Mouse (Mus musculus) frontal cortex, adult 2 months (tissue): ENCODE measurements around the gene Mtfmt. TPM values are rescaled to one million over a fixed set of nuclear protein-coding genes. Genes with fewer than 3 reads are reported as not detected.

Experiments
- DNase-seq, 2 experiments: peaks; one replicate each; pipeline ENCODE4 v3.0.0; 2022; ENCODE audit warnings: low spot score in 1 of 2; ENCODE audit errors: extremely low spot score in 1 of 2
- polyA plus RNA-seq: library from polyadenylated mRNA; depleted of rRNA; stranded (reverse); fragments of >200 nt; gene quantifications from 2 replicates; pipeline ENCODE4 v1.2.3, GENCODE M21; 2012

The Mtfmt gene
- polyA plus RNA-seq, 1 experiment: 20.1 TPM

DNA sequence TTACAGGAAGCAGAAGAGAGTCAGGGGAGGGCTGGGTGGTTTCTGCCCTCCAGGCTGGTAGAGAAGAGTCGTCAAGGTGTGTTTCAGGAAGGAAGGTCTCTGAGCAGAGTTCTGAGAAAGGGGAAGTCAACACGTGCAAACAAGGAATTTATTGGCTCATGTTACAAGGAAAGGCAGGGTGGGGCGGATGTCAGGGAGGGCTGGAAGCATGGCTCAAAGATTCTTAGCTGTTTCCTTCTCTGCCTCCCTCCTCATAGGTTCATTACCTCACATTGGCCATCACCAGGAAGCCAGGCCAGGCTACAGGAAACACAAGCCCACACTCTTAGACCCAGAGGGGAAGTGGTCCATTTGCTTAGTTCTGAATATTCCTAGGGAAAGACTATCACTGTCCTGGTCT lies 11.2 kb upstream of the Mtfmt start:
- no peak for DNase-seq

DNA sequence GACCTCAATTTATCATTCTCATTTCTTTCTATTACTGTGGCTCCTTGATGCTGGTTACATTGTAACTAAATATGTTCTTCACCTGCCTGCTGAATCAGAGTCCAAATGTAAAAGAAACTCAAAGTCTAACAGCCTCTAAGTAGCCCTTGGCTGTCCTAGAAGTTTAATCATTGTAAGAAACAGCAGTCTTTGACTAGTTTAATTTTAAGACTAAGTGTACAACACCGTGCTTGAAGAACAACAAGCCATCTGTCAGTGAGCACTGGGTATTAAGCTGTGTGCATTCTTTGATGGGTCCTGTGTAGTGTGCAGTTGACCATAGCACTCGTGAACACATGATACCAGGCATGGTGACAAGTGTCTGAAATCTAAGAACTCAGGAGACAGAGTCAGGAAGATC lies 8.1 kb upstream of the Mtfmt start:
- no peak for DNase-seq

DNA sequence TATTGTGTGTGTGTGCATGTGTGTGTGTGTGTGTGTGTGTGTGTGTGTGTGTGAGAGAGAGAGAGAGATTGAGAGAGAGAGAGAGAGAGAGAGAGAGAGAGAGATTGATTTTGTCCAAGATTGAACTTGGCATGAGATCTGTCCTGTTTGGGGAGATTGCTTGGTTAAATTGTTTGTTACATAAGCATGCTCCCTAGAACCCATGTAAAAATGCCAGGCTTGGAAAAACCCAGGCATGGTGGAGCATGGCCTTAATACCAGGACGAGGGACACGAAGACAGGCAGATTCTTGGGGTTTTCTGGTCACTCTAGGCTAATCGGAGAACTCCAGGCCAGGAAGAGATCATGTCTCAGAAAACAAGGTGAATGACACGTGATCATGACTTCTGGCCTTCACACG lies 7.6 kb upstream of the Mtfmt start:
- DNase-seq: no peak

DNA sequence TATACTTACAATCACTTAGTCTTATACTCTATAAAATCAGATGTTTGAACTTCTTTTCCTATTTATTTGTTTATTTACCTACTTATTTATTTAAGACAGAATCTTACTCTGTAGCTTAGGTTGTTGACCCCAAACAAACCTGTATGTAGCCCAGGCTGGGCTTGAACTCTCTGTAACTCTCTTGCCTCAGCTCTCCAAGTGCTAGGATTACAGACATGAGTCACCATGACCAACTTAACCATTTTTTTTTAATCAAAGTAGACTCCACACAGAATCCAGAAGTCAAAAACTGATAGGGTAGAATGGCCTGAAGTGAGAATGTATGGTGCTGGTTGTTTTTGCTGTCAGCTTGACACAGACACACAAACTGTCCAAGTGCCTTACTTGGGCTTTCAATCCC lies 5.2 kb upstream of the Mtfmt start:
- no peak for DNase-seq

DNA sequence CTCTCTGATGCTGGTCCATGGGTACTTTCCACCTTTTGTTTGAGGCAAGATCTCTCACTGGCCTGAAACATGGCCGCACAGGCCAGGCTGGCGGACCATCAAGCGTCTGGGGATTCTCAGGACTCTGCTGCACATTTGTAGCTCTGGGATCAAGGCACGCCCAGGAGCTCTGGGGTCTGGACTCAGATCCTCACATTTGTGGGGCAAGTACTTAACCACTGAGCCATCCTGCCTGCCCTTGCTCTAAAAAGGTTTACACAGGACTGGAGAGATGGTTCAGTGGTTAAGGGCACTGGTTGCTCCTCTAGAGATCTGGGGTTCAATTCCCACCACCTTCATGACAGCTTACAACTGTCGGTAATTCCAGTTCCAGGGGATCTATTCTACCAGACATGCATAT lies 4.7 kb upstream of the Mtfmt start:
- DNase-seq: no peak

DNA sequence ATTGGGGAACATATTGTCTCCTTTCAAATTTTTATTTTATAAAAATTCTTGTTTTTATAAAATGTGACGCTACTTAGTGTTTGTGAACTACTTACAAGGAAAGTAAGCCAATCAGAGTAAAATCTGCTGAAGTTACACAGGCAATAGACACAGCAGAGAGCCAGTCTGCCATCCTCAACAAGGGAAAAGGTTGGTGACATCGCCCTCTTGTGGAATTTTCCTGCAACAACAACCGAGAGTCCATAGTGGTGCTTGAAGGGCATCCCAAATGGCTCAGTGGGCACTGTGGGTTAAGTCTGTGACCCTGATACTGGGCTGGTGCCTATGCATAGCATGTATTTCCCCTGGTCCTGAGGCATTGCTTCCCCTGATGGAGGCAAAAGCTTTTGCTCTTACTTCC lies 3.3 kb upstream of the Mtfmt start:
- peak; percentile 72 to 97 for DNase-seq

DNA sequence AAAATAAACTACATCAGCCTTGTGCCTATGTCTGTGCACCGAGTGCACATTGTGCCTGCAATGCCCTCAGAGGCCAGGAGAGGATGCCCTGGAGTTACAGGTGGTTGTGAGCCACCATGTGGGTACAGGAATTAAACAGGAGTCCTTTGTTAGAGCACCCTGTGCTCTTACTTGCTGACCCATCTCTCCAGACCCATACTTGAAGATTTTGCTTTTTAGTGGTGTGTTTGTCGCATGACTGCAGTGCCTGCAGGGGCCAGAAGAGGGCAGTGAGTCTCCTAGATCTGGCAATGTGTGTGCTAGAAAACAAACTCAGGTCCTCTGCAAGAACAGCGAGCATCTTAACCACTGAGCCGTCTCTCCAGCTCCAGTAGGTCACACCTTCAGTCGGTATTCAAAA lies 1.4 kb upstream of the Mtfmt start:
- peak in 1 of 2 experiments; percentile 42 for DNase-seq

DNA sequence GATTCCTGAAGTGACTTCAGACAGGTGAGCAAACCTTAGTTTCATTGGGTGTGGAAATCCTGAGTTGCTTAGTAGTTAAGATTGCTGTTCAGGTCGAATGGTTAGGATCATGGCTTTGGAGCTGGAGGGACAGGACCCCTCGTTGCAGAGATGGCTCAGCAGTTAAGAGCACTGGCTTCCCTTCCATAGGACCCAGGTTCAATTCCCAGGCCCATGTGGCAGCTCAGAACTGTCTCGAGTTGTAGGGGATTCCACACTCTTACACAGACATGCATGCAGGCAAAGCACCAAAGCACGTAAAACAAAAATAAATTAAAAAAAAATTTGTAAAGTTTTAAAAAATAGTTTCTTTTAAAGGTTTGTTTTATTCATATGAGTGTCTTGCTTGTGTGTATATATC lies 371 bp upstream of the Mtfmt start:
- DNase-seq: no peak

DNA sequence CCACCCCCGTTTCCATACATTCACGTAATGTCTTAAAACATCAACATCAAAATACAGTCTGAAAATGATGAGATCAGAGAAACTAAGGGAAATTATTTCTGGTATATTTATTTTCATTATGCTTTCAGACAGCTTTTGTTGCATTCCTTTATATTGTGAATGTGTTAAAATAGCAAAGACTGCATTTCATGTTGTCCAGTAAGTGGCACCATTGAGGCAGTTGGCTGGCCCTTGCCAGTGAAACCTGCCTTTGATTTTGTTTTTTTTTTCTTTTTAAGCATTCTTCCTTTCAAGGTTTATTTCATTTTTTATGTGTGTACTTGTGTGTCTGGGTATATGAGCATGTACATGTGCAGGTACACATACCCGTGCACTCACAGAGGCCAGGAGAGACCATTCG lies 9.1 kb downstream of the Mtfmt start:
- no peak for DNase-seq

DNA sequence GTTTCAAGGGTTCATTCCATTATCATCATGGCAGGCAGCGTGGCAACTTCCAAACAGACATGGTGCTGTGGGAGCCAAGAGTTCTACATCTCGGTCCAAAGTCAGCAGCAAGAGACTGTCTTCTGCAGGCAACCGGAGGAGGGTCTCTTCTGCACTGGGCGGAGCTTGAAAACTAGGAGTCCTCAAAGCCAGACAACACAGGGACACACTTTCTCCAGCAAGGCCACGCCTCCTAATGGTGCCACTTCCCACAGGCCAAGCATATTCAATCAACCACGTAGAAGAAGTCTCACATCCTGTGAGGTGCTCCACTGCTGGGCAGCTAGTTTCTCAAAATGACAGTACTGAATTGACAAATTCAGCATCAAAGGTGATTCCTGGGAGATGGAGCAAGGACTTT lies 12.4 kb downstream of the Mtfmt start:
- no peak for DNase-seq

DNA sequence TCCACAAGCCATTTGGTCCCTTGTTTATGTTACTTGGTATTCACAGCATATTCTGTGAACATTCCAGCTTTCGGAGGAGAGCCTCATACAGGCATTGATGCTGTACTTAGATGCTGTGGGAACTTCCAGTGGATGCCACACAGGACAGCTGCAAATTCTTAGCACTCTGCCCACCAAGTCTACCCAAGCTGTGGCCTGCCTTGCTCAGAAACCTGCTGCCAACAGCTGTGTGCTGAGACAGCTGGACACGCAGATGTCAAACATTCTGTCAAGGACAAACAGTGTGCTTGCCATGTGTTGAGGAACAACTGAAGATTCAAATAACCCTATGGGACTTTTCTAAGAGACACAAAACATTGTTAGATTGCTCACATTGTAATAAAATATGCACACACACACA lies 23.4 kb downstream of the Mtfmt start:
- no peak for DNase-seq

DNA sequence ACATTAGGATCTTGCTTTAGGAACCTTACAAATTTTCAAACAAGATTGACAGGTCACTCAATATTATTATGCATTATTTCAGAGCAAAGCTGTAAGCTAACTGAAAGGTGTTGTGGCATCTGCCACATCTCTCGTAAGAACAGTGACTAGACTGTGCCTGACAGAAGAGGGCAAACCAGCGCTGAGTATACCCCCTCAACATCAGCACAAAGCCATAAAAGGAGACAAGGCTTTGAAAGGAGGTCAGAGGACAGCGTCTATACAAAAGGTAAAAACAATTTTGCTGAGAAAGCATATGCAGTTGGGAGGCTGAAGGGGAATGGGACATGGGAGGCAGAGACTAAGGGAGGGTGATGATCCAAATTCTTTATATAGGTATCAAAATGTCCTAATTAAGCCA lies 24.6 kb downstream of the Mtfmt start:
- peak in 1 of 2 experiments; percentile 15 for DNase-seq

DNA sequence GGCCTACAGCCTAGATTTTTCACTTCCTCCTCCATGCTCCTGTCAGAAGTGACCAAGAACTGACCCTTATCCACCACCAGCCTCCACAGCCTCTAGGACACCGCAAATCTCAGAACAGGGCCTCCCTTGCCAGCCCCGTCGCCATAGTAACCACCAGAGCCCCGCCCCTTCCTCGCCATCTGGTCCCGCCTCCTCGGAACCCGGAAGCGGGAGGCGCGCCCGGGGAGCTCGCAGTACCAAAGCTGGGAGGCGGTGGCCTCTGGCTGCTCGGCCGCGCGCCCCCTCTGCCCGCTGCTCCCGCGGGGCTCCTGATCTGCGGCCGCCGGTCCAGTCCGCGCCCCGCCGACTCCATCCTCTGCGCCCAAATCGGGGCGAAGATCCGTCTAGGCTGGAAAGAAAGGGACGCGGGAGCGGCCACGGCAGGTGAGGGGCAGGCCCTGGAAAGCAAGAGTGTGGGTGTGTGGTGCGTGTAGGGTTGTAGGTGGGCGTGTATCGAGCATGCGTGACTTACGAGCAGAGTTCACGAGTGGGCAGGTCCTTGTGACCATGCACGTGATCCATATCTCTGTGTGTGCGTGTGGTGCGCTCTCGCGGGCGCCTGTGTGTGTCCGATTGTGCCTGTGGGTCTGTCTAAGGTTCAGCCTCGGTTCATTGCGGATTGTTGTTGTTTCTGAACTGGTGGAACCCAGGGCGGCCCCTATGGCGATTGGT lies 25.3 kb downstream of the Mtfmt start, which contains the start of gene Spg21:
Gene Spg21, plus strand, starts transcription at position 216 of the 711 bp plus-strand sequence.
- DNase-seq: peak; percentile 85 to 96

DNA sequence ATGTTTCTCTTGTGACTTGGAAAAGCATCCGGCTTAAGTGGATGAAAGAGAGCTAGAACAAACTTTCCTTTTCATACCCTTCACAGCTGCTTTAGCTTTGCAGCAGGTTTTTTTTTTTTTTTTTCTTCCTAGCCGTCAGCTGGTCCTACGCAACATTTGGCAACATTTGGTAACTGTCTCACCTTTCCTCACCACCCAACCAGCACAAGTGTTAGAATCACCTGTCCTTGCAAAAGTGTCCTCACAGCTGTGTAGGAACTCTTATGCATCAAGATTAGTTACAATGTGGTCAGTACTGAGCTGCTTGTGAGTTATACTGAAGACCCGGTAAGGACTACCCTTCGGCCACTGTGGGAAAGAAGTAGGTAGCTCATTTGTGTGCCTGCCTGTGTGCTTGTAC lies 27.0 kb downstream of the Mtfmt start:
- DNase-seq: no peak

DNA sequence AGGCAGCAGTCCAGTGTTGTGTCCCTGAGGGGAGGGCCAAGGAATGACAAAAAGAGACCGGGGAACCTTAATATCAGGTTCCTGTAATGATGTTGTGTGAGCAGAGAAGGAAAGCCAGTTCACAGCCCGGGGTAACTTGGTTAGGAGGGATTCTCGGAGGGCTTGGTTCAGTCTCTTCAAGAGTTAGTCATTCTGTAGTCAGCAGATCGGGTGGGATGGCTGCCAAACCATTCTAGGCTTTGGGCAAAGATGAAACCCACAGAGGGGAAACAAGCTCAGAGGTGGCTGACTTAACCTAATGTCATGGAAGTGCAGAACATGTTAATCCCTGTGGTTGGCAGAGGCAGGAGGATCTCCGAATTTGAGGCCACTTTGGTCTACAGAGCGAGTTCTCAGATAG lies 28.6 kb downstream of the Mtfmt start:
- peak in 1 of 2 experiments; percentile 31 for DNase-seq

DNA sequence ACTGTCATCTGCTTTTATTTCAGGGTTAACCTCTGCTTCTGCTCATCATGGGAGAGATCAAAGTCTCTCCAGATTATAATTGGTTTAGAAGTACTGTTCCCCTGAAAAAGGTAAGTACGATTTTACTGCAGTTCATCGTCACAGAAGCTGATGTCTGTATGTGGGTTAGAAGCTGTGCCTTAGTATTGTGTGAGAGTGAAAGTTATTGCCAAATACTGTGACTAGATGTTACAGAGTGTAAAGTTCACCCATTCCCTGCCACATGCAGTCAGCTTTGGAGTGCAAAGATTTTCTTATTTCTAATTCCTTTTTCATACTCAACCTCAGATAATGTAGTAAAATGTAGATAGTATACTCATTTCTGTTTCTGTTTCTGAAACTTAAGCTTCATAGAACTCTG lies 29.7 kb downstream of the Mtfmt start:
- no peak for DNase-seq

DNA sequence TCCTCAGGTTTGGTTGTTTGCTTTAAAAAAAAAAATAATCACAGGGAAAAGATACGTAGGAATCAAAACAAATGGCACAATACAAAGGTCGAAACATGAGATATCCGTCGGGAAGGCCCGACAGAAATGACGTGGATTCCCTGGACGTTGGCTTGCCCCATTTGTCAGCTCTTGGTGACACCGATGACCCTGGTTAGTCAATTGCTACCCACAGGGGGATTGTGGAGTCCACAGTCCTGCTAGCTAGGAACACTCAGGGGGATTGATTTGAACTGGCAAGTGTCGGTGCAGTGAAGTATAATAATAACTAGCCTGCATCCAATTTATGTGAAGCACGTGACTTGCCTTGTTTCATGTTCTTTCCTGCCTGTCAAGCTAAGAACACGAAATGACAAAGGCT lies 32.1 kb downstream of the Mtfmt start:
- DNase-seq: no peak

DNA sequence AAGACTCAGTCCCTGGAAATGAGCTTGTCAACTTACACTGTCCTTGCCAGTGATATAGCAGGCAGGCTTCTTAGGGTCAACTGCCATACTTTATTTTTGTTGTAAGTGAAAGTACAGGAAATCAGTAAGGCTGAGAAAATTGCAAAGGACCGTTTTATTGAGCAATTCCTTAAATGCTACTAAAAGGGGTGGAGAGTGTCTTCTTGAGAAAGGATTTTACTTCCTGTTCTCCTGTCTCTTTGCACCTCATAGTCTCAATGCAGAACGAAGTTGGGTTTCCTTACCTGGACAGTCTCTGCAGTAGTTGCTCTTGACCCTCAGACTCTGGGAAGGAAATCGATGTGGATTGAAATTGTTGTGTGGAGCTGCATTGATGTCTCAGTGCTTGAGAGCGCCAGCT lies 37.2 kb downstream of the Mtfmt start:
- no peak for DNase-seq

DNA sequence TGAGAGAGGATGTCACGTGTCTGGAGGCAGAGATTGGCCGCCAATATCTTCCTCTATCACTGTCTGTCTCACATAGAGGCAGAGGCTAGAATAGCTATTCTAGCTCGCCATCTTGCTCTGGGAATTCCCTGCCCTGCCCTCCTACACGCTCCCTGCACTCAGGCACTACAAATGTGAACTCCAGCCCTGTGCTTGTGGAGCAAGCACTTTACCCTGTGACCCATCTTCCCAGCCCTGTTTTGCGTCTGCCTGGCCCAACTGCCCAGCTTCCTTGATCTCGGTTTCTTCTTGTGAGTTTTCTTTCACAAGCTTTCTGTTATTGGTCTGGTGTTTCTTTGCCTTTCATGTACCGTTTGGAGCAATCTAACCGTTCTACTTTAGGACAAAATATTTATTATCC lies 43.6 kb downstream of the Mtfmt start:
- no peak for DNase-seq

DNA sequence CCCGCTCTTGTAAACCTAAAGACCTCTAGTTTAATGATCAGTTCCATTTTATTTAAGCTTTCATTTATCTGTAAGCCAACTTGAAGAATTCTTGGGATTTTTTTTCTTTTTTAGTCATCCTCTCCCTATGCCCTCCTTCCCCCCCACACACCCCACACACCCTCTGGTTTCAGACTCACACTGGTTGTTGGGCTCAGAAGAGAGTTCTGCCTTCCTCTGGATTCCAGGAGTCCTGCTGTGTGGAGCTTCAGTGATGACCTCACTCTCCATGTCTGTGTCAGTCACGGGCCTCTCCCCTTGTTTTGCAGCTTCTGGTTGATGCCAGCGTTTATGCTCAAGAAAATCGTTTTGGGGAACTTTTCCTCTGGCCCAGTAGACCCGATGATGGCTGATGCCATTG lies 44.5 kb downstream of the Mtfmt start:
- DNase-seq: no peak

DNA sequence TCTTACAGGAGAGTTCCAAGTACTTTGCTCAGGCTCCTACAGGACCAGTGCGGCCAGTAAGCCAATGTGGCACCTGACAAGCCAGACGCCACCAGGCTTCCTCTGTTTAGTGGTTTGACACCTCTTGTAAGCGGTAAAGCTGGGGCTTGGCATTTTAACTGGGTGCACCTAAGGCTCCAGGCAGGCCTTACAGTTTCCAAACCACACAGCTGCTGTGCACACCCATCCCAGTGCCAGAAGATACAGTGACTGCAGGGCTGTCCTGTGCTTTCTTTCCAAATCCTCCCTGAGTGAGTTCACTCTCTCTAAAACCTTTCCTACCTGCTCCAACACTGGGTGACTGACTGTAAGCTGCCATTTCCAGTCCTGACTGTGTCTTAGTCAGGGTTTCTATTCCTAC lies 55.9 kb downstream of the Mtfmt start:
- DNase-seq: no peak

DNA sequence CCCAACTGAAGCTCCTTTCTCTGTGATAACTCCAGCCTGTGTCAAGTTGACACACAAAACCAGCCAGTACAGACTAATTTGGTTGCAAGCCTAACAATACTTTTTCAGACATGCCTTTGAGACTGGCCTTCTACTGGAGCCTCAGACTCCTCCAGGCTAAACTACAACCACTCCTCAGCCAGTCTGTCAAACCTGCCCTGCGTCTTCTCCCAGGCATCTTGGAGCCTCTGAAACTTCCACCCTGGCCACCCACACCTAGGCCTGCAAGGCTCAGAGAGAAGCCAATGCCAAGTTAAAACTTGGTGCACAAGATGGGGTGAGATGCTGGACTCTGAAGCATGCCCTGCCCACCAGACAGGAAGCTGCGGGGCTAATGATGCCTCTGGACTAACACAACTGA lies 56.8 kb downstream of the Mtfmt start:
- DNase-seq: no peak

DNA sequence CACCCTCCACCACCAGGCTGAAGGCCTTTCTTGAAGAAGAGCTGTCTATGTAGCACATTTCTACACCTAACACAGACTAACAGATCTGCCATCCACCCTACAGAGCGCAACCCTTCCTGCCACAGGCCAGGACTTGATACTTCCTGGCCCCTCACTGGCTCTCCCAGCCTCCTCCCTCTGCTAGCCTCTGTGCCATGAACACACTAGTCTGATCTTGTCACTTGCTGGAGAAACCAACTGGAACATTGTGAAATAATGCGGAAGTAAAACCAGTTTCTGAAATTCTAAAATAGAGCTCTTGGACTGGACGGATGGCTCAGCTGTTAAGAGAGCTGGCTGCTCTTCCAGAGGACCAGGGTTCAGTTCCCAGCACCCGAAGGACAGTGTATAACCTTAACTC lies 57.3 kb downstream of the Mtfmt start:
- DNase-seq: no peak
